Mouse (Mus musculus): ENCODE measurements around the gene Gm26657. TPM values are rescaled to one million over a fixed set of nuclear protein-coding genes. Genes with fewer than 3 reads are reported as not detected.

Gm26657 gene
- not detected in 2 replicates for polyA plus RNA-seq (2012; rRNA removed)

DNA sequence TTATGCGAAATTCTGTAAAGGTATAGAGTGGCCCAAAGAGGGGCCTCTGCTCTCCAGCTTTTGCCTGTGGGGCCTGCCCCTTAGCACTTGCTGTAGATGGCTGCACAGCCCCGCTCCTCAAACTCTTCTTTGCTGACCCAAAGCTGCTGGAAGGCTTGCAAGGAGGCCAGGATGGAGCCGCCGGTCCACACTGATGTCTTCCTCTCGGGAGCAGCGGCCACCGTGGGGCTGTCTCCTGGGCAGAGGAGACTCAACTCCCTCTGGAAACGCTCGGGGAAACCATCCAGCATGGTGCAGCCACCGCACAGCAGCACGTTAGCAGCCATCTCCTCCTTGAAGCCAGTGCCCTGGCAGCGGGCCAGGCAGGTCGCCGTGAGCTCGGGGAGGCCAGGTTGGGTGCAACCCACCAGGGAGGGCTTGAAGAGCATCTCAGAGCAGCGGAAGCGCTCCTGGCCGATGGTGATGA, at the start of gene Gm26657:
Gene Gm26657 (plus strand): TSS at position 51 of the 466 bp plus-strand sequence.

DNA sequence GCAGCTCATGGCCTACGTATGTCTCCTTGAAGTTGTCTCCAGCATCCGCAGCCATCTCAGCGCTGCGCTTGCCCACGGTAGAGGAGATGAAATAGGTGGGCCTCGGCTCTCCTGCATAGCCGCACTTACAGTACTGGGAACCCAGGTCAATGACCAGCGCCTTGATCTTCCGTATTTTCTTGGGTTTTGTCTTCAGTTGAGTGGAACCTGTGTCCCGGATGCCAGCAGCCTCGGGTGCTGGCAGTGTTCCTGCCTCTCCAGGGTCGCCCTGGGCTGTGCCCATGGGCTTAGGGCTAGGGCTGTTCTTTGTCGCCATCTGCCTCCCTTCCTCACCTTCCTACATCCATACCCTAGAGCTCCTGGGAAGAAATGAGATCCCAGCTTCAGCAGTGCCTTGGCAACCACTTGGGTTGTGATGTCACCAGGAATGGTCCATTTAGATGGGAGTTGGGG, 1.2 kb downstream of the Gm26657 start, which contains the start of gene Actl7b:
Gene Actl7b (minus strand): TSS at position 403 of the 453 bp plus-strand sequence.

DNA sequence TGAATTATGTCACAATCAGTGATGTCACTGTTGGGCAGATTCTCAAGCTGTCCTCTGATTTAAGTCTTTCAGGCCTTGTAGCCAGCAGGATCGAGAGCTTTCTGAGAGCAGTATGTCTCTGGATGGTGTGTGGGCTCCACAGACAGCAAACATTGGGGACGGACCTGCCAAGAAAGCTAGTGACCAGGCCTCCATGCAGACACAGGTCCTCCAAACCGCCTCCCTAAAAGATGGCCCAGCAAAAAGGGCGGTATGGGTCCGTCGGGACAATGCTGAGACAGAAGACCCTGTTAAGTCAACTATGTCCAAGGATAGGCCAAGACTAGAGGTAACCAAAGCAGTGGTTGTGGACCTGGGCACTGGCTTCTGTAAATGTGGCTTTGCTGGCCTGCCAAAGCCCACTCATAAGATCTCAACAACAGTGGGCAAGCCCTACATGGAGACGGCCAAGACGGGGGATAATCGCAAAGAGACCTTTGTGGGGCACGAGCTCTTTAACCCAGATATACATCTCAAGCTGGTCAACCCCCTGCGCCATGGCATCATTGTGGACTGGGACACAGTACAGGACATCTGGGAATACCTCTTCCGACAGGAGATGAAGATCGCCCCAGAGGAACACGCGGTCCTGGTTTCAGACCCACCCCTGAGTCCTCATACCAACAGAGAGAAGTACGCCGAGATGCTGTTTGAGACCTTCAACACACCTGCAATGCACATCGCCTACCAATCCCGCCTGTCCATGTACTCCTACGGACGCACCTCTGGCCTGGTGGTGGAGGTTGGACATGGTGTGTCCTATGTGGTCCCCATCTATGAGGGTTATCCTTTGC, 3.7 kb downstream of the Gm26657 start, which contains the start of gene Actl7a:
Gene Actl7a (plus strand): TSS at position 51 of the 833 bp plus-strand sequence.

Other genes with a start within 250 kb of the Gm26657 start
- gene Actl7b, start 1.4 kb downstream of the Gm26657 start, polyA plus RNA-seq (2012; rRNA removed) = 0.07 and 0.09 TPM in 2 replicates
- gene Actl7a, start 3.3 kb downstream of the Gm26657 start, polyA plus RNA-seq (2012; rRNA removed) = not detected in 2 replicates
- gene Elp1, start 62.3 kb downstream of the Gm26657 start, polyA plus RNA-seq (2012; rRNA removed) = 5.2 and 6.4 TPM in 2 replicates
- gene Fam206a, start 62.3 kb downstream of the Gm26657 start, polyA plus RNA-seq (2012; rRNA removed) = 1.4 and 2.6 TPM in 2 replicates
- 3.7 and 4.1 TPM in 2 replicates for gene Ctnnal1, start 125.1 kb downstream of the Gm26657 start, polyA plus RNA-seq (2012; rRNA removed)
- gene Tmem245, start 207.4 kb downstream of the Gm26657 start, polyA plus RNA-seq (2012; rRNA removed) = 5.6 and 7.6 TPM in 2 replicates

Data from colon, adult 2 months (tissue).